Mouse (Mus musculus) granulocyte monocyte progenitor cell, adult 5-6 weeks (primary cell): ENCODE data around the gene Eln. TPM values are rescaled to one million over a fixed set of nuclear protein-coding genes. Genes with fewer than 3 reads are reported as not detected.

Experiments
- total RNA-seq, 2 experiments: library from RNA; stranded (forward) in 1 of 2; stranded (reverse) in 1 of 2; fragments of 200-712, 200-1000 nt in 1 of 2; fragments of >200 nt in 1 of 2; fragmentation: Nextera tagmentation in 1 of 2; gene quantifications; 2 replicates each; pipeline ENCODE4 v1.2.3; 2014 to 2017

Eln gene
- total RNA-seq, 2 experiments from 2014 or later = not detected

Other genes starting within 250 kb of the Eln start
- 4.5 and 5.1 TPM in 2 replicates for gene Clip2, start 194.9 kb downstream of the Eln start, total RNA-seq (2014; fragmentation: Nextera tagmentation)
- 2.5 and 7.9 TPM in 2 replicates for gene Clip2, start 194.9 kb downstream of the Eln start, total RNA-seq (2017)
- not detected in 2 replicates for gene Syna, start 187.2 kb downstream of the Eln start, total RNA-seq (2014; fragmentation: Nextera tagmentation)
- gene Syna, start 187.2 kb downstream of the Eln start, total RNA-seq (2017) = not detected in 2 replicates
- 284 and 297 TPM in 2 replicates for gene Rfc2, start 166.0 kb downstream of the Eln start, total RNA-seq (2014; fragmentation: Nextera tagmentation)
- 146 and 201 TPM in 2 replicates for gene Rfc2, start 166.0 kb downstream of the Eln start, total RNA-seq (2017)
- 43.8 and 50.9 TPM in 2 replicates for gene Lat2, start 132.3 kb downstream of the Eln start, total RNA-seq (2014; fragmentation: Nextera tagmentation)
- gene Lat2, start 132.3 kb downstream of the Eln start, total RNA-seq (2017) = 34.0 TPM in 2 replicates
- gene Eif4h, start 107.8 kb downstream of the Eln start, total RNA-seq (2014; fragmentation: Nextera tagmentation) = 226 and 246 TPM in 2 replicates
- 252 and 300 TPM in 2 replicates for gene Eif4h, start 107.8 kb downstream of the Eln start, total RNA-seq (2017)
- gene Limk1, start 58.7 kb downstream of the Eln start, total RNA-seq (2014; fragmentation: Nextera tagmentation) = 30.6 and 30.9 TPM in 2 replicates
- 11.4 and 13.6 TPM in 2 replicates for gene Limk1, start 58.7 kb downstream of the Eln start, total RNA-seq (2017)
- gene Tmem270, start 159.4 kb upstream of the Eln start, total RNA-seq (2014; fragmentation: Nextera tagmentation) = not detected in 2 replicates
- gene Tmem270, start 159.4 kb upstream of the Eln start, total RNA-seq (2017) = not detected in 2 replicates
- gene Cldn13, start 168.2 kb upstream of the Eln start, total RNA-seq (2014; fragmentation: Nextera tagmentation) = not detected in 2 replicates
- gene Cldn13, start 168.2 kb upstream of the Eln start, total RNA-seq (2017) = 0.13 TPM in 1 of 2 replicates, not detected in the other
- gene Mettl27, start 185.0 kb upstream of the Eln start, total RNA-seq (2014; fragmentation: Nextera tagmentation) = 1.7 and 3.9 TPM in 2 replicates
- 1.2 and 2.2 TPM in 2 replicates for gene Mettl27, start 185.0 kb upstream of the Eln start, total RNA-seq (2017)
- not detected in 2 replicates for gene Cldn4, start 199.6 kb upstream of the Eln start, total RNA-seq (2014; fragmentation: Nextera tagmentation)
- gene Cldn4, start 199.6 kb upstream of the Eln start, total RNA-seq (2017) = not detected in 2 replicates
- not detected in 2 replicates for gene Cldn3, start 238.9 kb upstream of the Eln start, total RNA-seq (2014; fragmentation: Nextera tagmentation)
- not detected in 2 replicates for gene Cldn3, start 238.9 kb upstream of the Eln start, total RNA-seq (2017)